Mouse (Mus musculus): ENCODE data around the gene Nap1l4.
A peak's percentile ranks its signal among the peaks of the same experiment; 100 is the strongest.

The Nap1l4 gene

DNA sequence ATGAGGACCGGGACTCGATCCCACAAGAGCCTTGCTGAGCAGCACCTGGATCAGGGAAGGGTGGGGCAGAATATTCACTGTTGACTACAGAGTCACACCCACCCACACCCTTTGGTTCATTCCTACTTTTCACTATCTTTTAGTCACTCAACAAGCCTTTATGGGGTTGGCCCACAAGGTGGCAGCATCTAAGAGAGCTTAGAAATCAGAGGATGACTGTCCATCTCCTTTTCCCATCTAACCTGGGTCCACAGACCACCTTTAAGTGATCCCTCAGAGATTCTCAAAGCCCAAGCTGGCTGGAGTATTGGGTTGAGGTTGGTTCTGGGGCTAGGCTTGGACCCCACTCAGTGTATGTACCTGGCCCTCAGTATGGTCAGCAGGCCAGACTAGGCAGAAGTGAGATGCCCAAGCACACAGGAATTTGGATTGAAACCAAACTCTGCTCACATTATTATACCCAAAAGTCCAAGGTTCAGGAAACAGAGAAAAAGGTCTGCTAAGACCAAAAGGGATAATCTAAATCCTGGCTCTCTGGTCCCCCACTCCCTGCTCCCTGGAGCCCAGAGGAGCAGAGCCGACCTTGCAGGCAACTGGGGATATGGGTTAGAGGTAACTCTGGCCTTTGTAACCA, 72.1 kb downstream of the Nap1l4 start:
- DNase-seq (ENCODE audit: low read depth, low spot score) = no peak

DNA sequence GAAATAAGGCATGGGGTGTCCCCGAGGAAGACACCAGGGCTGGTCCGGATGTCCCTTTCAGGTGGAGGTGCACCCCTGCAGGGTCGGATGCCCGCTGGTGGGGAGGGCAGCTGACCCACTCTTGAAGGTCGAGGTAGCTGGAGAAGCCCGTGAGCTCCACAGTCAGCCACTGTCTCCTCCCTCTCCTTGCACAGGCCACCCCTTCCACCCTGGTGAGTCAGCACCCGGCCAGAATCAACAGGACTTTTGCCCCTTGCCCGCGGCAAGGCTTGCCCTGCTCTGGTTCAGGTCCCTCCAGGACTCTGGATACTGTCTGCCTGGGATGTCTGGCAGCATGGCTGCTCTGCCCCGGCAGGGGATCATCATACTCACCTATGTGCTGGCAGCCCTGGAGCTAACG, 73.0 kb downstream of the Nap1l4 start:
- DNase-seq (ENCODE audit: low read depth, low spot score) = no peak

DNA sequence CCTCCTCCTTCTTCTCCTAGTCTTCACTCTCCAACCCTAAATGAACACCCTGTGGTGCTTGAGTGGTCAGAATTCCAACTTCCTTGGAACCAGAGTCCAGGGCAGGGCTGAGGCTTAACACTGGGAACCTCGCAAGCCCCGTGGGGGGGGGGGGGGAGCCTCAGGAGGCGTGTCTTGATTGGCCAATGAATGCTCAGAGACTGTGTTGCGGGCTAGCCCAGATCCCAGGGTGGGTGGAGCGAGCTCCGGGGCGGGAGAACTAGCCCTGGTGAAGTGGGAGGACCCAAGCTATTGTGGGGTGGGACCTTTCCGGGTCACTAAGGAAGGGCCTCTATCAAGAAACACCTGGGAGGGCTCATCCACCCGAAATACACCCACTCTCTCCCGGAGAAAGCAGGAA, 74.1 kb downstream of the Nap1l4 start:
- DNase-seq (ENCODE audit: low read depth, low spot score) = no peak

DNA sequence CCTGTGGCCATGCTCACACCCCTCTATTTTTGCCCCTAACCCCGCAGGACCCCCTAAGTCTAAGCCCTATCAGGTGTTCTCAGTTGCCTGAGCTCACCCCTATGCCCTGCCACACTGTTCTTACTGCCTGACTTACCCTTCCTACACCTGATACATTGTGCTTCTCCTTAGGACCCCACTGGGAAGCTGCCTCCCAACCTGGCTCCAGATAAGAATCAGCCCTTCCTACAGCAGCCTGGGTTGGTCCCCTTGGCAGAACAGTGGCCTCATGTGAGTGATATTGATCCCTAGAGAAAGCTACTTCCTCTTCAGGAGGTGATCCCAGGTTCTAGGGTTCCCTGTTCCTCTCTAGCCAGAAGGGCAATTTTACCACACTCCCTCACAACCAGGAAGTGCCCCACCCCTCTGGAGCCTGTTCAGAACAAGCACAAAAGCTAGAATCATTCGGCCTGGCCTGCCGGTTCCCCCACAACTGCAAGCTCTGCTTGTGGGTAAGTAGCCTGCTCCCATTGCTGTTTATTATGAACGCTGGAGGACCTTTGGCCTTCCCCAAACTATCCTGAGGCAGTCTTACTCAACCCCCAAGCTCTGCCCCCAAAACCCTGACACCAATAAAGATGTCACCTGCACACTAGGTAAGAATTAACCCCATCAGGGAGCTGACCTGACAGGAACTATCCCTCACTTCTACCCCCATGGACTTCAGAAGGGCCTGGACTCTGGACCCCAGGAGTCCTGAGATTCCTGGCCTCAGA, 75.4 kb downstream of the Nap1l4 start, which contains the start of gene Slc22a18:
TSS of gene Slc22a18 (plus strand) at position 390 of the 755 bp plus-strand sequence.
- no peak for DNase-seq (ENCODE audit: low read depth, low spot score)

DNA sequence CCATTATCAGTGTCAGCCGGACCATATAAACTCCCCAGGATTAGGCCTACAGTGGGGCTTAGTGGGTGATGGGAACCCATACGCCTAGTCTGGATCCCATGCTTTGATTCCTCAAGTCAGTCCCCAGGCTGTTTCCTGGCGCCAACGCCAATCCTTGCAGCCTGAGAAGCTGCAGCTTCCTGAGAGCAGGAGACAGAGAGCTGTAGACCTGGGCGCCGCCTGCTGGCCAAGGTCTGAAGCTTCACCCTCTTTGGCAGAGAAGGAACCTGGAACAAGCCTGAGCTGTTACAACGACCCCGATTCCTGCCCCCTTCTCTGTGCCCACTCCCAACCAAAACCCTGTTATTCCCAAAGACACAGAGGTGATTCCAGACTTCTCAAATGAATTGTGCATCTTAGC, 79.0 kb downstream of the Nap1l4 start:
- peak; percentile 29 for DNase-seq (ENCODE audit: low read depth, low spot score)

DNA sequence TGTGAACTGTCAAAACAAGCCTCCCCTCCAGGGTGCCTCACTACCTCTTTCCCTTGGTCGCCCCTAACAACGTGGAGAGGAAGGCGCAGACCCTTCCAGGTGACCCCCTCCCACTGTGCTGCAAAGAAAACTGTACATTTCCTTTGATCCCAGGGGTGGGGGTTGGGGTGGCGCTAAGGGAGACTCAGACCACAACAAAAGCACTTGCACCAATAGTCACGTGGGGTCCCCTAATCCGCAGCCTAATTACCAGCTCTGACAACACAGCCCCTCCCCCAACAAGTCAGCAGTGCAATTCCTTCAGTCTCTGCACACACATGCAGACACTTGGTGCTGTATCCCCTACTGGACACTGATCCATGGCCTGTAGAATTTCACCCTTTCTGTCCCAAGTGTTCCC, 81.2 kb downstream of the Nap1l4 start:
- no peak for DNase-seq (ENCODE audit: low read depth, low spot score)

DNA sequence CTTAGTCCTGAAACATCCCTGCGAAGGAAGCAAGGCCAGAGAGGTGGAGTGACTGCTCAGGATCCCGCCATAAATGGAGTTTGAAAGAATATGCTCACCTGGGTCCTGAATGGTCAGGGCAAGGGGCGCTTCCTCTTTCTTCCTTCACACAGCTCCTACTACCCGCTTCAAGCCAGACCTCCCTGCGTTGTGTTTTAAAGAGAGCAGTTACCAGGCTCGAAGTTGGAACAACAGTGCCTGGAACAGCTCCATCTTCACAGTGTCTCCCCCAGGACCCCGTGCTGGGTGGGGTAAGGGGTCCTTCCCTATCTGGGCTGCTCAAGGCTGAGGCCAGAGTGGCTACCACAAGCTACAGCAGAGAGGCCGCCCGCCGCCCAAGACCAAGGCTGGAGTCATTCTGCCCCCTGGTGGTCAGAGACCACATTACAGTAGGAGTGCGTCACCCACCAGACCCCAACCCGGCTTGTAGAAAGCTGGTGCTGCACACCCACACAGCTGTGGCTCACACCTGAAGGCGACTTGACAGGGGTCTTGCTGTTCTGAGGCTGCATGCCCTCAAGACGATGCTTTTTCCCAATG, 82.7 kb downstream of the Nap1l4 start:
- DNase-seq (ENCODE audit: low read depth, low spot score) = no peak

DNA sequence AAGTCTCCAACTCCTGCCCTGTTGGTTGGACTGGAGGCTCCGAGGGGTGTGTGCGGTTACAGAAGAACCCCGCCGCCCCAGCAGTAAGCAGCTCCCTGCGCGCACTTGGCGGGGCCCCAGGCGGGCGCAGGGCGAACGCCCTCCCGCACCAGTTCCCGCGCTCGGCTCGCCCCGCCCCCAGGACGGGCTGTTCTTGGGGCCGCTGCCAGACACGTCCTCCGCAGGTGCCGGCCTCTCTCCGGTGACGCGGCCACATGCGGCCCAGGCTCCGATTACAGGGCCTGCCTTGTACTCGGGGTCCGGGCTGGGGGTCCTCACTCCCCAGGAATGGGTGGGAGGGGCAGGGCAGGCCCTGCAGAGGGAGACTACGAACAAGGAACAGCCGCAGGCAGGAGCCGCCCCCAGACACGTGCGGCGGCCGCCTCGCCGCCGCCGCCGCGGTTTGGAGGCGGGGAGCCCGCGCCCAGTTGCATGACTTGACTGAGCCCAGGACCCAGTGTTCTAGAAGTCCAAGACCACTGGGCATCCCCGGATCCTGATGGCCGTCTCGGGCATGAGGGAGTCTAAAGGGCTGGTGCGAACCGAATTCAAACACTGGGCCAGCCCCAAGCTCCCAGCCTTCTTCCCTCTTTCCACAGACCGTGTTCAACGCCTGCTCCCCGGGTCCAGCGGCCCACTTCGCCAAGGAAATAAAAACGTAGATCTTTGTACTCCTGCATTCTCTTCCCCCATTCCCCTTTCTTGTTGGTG, 83.9 kb downstream of the Nap1l4 start:
- DNase-seq (ENCODE audit: low read depth, low spot score) = no peak

DNA sequence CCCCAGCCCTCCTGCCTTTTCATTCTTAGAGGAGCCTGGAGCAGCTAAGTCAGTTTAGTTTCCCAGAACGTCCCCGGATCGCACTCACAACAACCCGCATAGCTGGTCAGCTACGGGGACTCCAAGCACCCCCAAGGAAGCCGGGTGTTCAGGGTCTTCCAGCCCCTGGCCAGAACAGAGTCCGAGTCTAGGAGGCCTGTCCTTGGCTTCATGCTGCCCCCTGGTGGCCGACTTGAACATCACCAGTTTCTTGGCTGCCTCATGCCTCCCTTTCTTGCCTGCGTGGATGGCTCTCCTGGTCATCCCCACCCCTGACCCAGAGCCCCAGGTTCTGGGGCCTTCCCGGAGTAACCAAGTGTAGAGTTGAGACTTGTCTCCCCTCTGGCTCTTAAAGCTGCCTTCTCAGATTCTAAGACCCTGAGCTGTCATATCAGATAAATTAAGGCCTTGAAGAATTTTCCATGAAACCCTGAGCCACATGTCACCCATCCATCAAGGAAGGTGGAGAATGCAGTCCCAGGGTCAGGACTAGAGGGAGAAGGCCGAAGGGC, 85.0 kb downstream of the Nap1l4 start:
- DNase-seq (ENCODE audit: low read depth, low spot score) = no peak
